Mouse (Mus musculus): ENCODE data around the gene Cfap99. TPM values are rescaled to one million over a fixed set of nuclear protein-coding genes. Genes with fewer than 3 reads are reported as not detected.

Gene Cfap99
- total and polyA plus RNA-seq, 3 experiments = not detected

DNA sequence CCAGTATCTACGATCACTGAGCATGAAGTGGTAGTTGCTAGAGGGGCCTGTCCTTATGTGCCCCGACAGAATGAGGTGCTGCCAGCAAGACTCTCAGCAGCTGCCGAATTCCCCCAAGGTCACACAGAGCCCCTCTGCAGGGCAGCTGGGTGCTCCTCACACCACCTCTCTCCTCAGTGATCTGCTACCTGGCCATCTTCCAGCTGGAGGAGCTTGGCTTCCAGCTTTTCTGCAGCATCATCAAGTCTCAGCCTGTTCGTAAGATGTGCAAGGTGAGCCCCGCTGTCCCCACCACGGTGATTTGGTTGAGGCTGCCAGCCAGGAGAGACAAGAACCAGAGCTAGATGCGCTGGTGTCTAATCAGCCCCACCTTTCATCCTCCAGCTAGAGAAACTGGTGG, 14.0 kb downstream of the Cfap99 start:
- TF ChIP-seq ZKSCAN1 (IDR thresholded peaks at IDR 0.05; ENCODE audit: low read depth, low read length) (no peak), MYB (IDR thresholded peaks at IDR 0.05; ENCODE audit: low read depth, low read length) (no peak), MAFK (IDR thresholded peaks at IDR 0.05; ENCODE audit: borderline replicate concordance, low read depth, low read length) (no peak), POLR2AphosphoS2 (IDR thresholded peaks at IDR 0.05; ENCODE audit: low read length) (no peak), MYC (IDR thresholded peaks at IDR 0.05; ENCODE audit: low read depth, low read length) (no peak), USF1 (IDR thresholded peaks at IDR 0.05; ENCODE audit: low read depth, low read length) (no peak), EP300 (IDR thresholded peaks at IDR 0.05; ENCODE audit: low read depth in 1 of 2, low read length in 2 of 2) (no peak), ETS1 (IDR thresholded peaks at IDR 0.05; ENCODE audit: low read depth, low read length) (no peak), POLR2AphosphoS5 (IDR thresholded peaks at IDR 0.05; ENCODE audit: borderline replicate concordance, low read depth, low read length) (no peak), KAT2A (conservative IDR thresholded peaks at IDR 0.05; ENCODE audit: low read depth, low read length) (no peak), SIN3A (IDR thresholded peaks at IDR 0.05; ENCODE audit: low read length) (no peak), NRF1 (IDR thresholded peaks at IDR 0.05; ENCODE audit: insufficient read depth, low read depth, low read length, poor library complexity, severe bottlenecking) (no peak), MAZ (IDR thresholded peaks at IDR 0.05; ENCODE audit: low read depth, low read length) (no peak), POLR2A (IDR thresholded peaks at IDR 0.05; ENCODE audit: control insufficient read depth in 1 of 2, insufficient read depth in 1 of 2, low read depth in 1 of 2, low read length in 2 of 2, poor library complexity in 1 of 2) (no peak), TCF12 (IDR thresholded peaks at IDR 0.05; ENCODE audit: low read depth, low read length) (no peak), TBP (IDR thresholded peaks at IDR 0.05; ENCODE audit: low read depth, low read length) (no peak), RAD21 (IDR thresholded peaks at IDR 0.05; ENCODE audit: low read depth, low read length) (no peak)

DNA sequence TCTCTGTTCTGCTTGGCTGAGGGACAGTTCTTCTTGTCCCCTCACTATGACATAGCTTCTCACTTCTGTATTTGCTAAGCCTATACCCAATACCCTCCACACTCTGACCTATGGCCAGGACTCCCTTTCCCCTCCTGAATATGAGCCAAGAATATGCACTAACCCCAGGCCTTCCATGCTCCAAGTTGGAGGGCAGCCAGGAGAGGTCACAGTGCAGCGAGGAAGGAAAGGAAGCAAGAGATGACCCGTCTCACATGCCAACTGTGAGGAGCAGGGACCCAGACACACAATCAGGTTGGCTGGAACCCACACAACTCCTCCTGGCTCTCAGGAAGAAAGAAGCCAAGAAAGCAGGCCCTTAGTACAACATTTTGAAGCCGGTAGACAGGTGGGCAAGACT, 20.6 kb downstream of the Cfap99 start:
- no peak for DNase-seq (ENCODE audit: low read depth, low spot score)
- no peak overlapping the region for H3K9ac ChIP-seq (ENCODE audit: control insufficient read depth, low read depth, low read length, poor library complexity, severe bottlenecking)
- H3K27ac ChIP-seq (ENCODE audit: control insufficient read depth, low read depth, low read length) = no peak overlapping the region
- H3K36me3 ChIP-seq (ENCODE audit: control insufficient read depth in 1 of 2, insufficient read depth in 2 of 2, low read length in 2 of 2) = no peaks in the 10 kb centered on the region
- TF ChIP-seq MYB (IDR thresholded peaks at IDR 0.05; ENCODE audit: low read depth, low read length) = no peak
- no peak for TF ChIP-seq KAT2A (conservative IDR thresholded peaks at IDR 0.05; ENCODE audit: low read depth, low read length)
- TF ChIP-seq GABPA (IDR thresholded peaks at IDR 0.05; ENCODE audit: low read depth, low read length) = no peak
- no peak for TF ChIP-seq E2F4 (IDR thresholded peaks at IDR 0.05; ENCODE audit: borderline replicate concordance, low read depth, low read length)
- TF ChIP-seq CTCF (IDR thresholded peaks at IDR 0.05 in 2 of 3, conservative IDR thresholded peaks at IDR 0.05 in 1 of 3; ENCODE audit: control insufficient read depth in 1 of 3, insufficient read depth in 1 of 3, low read depth in 2 of 3, low read length in 3 of 3, poor library complexity in 1 of 3, severe bottlenecking in 1 of 3) = no peak
- TF ChIP-seq TBP (IDR thresholded peaks at IDR 0.05; ENCODE audit: low read depth, low read length) = no peak
- no peak for TF ChIP-seq POLR2AphosphoS5 (IDR thresholded peaks at IDR 0.05; ENCODE audit: borderline replicate concordance, low read depth, low read length)
- no peak for TF ChIP-seq ELF1 (IDR thresholded peaks at IDR 0.05; ENCODE audit: low read depth, low read length)
- TF ChIP-seq NRF1 (IDR thresholded peaks at IDR 0.05; ENCODE audit: insufficient read depth, low read depth, low read length, poor library complexity, severe bottlenecking) = no peak
- no peak for TF ChIP-seq SIN3A (IDR thresholded peaks at IDR 0.05; ENCODE audit: low read length)
- no peak for TF ChIP-seq USF1 (IDR thresholded peaks at IDR 0.05; ENCODE audit: low read depth, low read length)
- TF ChIP-seq RCOR1 (IDR thresholded peaks at IDR 0.05; ENCODE audit: low read depth, low read length) = no peak
- no peak for TF ChIP-seq MEF2A (IDR thresholded peaks at IDR 0.05; ENCODE audit: extremely low read depth, insufficient replicate concordance, low read depth, low read length, poor library complexity, severe bottlenecking)
- no peak for TF ChIP-seq ZNF384 (IDR thresholded peaks at IDR 0.05; ENCODE audit: low read depth, low read length)
- TF ChIP-seq ZC3H11A (IDR thresholded peaks at IDR 0.05; ENCODE audit: low read depth, low read length) = no peak
- TF ChIP-seq EP300 (IDR thresholded peaks at IDR 0.05; ENCODE audit: low read depth in 1 of 2, low read length in 2 of 2) = no peak
- H3K4me3 ChIP-seq (ENCODE audit: control insufficient read depth in 1 of 2, insufficient read depth in 1 of 2, low read depth in 2 of 2, low read length in 2 of 2) = no peak overlapping the region
- peaks cover 11 to 33% of the 10 kb centered on the region in 2 experiments for H3K27me3 ChIP-seq (ENCODE audit: control insufficient read depth in 1 of 2, insufficient read depth in 2 of 2, low read length in 2 of 2)
- H3K4me1 ChIP-seq (ENCODE audit: control insufficient read depth in 1 of 2, insufficient read depth in 2 of 2, low read length in 2 of 2) = no peaks in the 10 kb centered on the region
- H3K79me2 ChIP-seq (ENCODE audit: control insufficient read depth, insufficient read depth, low read length, poor library complexity) = no peaks in the 10 kb centered on the region
- H3K9me3 ChIP-seq (replicated peaks; ENCODE audit: insufficient read depth, low read length) = no peaks in the 10 kb centered on the region

More for the DNA sequence above, 14.0 kb downstream of the Cfap99 start:
- Histone ChIP-seq H3K9ac (ENCODE audit: control insufficient read depth, low read depth, low read length, poor library complexity, severe bottlenecking) (no peak overlapping the region), H3K36me3 (ENCODE audit: control insufficient read depth in 1 of 2, insufficient read depth in 2 of 2, low read length in 2 of 2) (no peaks in the 10 kb centered on the region), H3K27ac (ENCODE audit: control insufficient read depth, low read depth, low read length) (no peak overlapping the region), H3K4me1 (ENCODE audit: control insufficient read depth in 1 of 2, insufficient read depth in 2 of 2, low read length in 2 of 2) (no peaks in the 10 kb centered on the region), H3K79me2 (ENCODE audit: control insufficient read depth, insufficient read depth, low read length, poor library complexity) (no peaks in the 10 kb centered on the region), H3K4me3 (ENCODE audit: control insufficient read depth in 1 of 2, insufficient read depth in 1 of 2, low read depth in 2 of 2, low read length in 2 of 2) (no peak overlapping the region), H3K9me3 (replicated peaks; ENCODE audit: insufficient read depth, low read length) (no peaks in the 10 kb centered on the region), H3K27me3 (ENCODE audit: control insufficient read depth in 1 of 2, insufficient read depth in 2 of 2, low read length in 2 of 2) (peaks cover 23 to 28% of the 10 kb centered on the region in 2 experiments)
- DNase-seq (ENCODE audit: low read depth, low spot score) = no peak
